Mouse (Mus musculus): ENCODE data around the gene Olfr30. TPM values are rescaled to one million over a fixed set of nuclear protein-coding genes. Genes with fewer than 3 reads are reported as not detected.
"Not testable (repeated sequence)": the region's sequence is repeated elsewhere in the genome, so short reads cannot be mapped to it uniquely, and the experiment has no call there.

Gene Olfr30
- not detected in 2 replicates for polyA plus RNA-seq (2012; rRNA removed)

GRCm38 (mm10) chr11:58462170-58462569 is at the start of gene Olfr30:
Olfr30 (minus strand) TSS chr11:58462270.
- TF ChIP-seq CTCF (IDR thresholded peaks at IDR 0.05; ENCODE audit: extremely low read depth, insufficient read depth, low read length) (no peak), POLR2A (IDR thresholded peaks at IDR 0.05; ENCODE audit: extremely low read depth, insufficient read depth, low read length) (no peak)
- Histone ChIP-seq H3K27ac (ENCODE audit: insufficient read depth, low read length) (no peak within 1 kb of the TSS), H3K4me3 (ENCODE audit: insufficient read depth, low read length) (no peak within 1 kb of the TSS), H3K4me1 (ENCODE audit: control insufficient read depth, insufficient read depth, low read length) (no peaks in the 10 kb centered on the region)

GRCm38 (mm10) chr11:58509058-58509457 is 47.0 kb upstream of the Olfr30 start:
- not testable (repeated sequence) for H3K27ac ChIP-seq (ENCODE audit: insufficient read depth, low read length); H3K4me3 ChIP-seq (ENCODE audit: insufficient read depth, low read length); H3K4me1 ChIP-seq (ENCODE audit: control insufficient read depth, insufficient read depth, low read length)

- H3K4me3 ChIP-seq (ENCODE audit: insufficient read depth, low read length); H3K4me1 ChIP-seq (ENCODE audit: control insufficient read depth, insufficient read depth, low read length); H3K27ac ChIP-seq (ENCODE audit: insufficient read depth, low read length): not testable (repeated sequence)
Measured at GRCm38 (mm10) chr11:58502472-58502871, 40.4 kb upstream of the Olfr30 start, which contains the start of gene Olfr331. Olfr331 (minus strand) TSS chr11:58502572.

GRCm38 (mm10) chr11:58499290-58499689 is 37.2 kb upstream of the Olfr30 start:
- no peak overlapping the region for H3K27ac ChIP-seq (ENCODE audit: insufficient read depth, low read length)
- H3K4me3 ChIP-seq (ENCODE audit: insufficient read depth, low read length) = no peak overlapping the region
- no peak for TF ChIP-seq POLR2A (IDR thresholded peaks at IDR 0.05; ENCODE audit: extremely low read depth, insufficient read depth, low read length)
- TF ChIP-seq CTCF (IDR thresholded peaks at IDR 0.05; ENCODE audit: extremely low read depth, insufficient read depth, low read length) = peak; percentile 15; the same call in 1 of the 2 replicates
- H3K4me1 ChIP-seq (ENCODE audit: control insufficient read depth, insufficient read depth, low read length) = no peaks in the 10 kb centered on the region

- Histone ChIP-seq H3K4me3 (ENCODE audit: insufficient read depth, low read length) (no peak overlapping the region), H3K4me1 (ENCODE audit: control insufficient read depth, insufficient read depth, low read length) (no peaks in the 10 kb centered on the region), H3K27ac (ENCODE audit: insufficient read depth, low read length) (no peak overlapping the region)
- TF ChIP-seq POLR2A (IDR thresholded peaks at IDR 0.05; ENCODE audit: extremely low read depth, insufficient read depth, low read length) (no peak), CTCF (IDR thresholded peaks at IDR 0.05; ENCODE audit: extremely low read depth, insufficient read depth, low read length) (no peak)
Measured at GRCm38 (mm10) chr11:58498761-58499160, 36.7 kb upstream of the Olfr30 start.

GRCm38 (mm10) chr11:58492455-58492854 is 30.4 kb upstream of the Olfr30 start, which contains the start of gene Olfr332:
Olfr332 (minus strand) TSS chr11:58492555.
- no peaks in the 10 kb centered on the region for H3K4me1 ChIP-seq (ENCODE audit: control insufficient read depth, insufficient read depth, low read length)
- H3K27ac ChIP-seq (ENCODE audit: insufficient read depth, low read length) = no peak within 1 kb of the TSS
- no peak for TF ChIP-seq CTCF (IDR thresholded peaks at IDR 0.05; ENCODE audit: extremely low read depth, insufficient read depth, low read length)
- no peak for TF ChIP-seq POLR2A (IDR thresholded peaks at IDR 0.05; ENCODE audit: extremely low read depth, insufficient read depth, low read length)
- H3K4me3 ChIP-seq (ENCODE audit: insufficient read depth, low read length) = no peak within 1 kb of the TSS

- no peaks in the 10 kb centered on the region for H3K4me1 ChIP-seq (ENCODE audit: control insufficient read depth, insufficient read depth, low read length)
- TF ChIP-seq POLR2A (IDR thresholded peaks at IDR 0.05; ENCODE audit: extremely low read depth, insufficient read depth, low read length) = no peak
- TF ChIP-seq CTCF (IDR thresholded peaks at IDR 0.05; ENCODE audit: extremely low read depth, insufficient read depth, low read length) = no peak
- H3K4me3 ChIP-seq (ENCODE audit: insufficient read depth, low read length) = no peak overlapping the region
- no peak overlapping the region for H3K27ac ChIP-seq (ENCODE audit: insufficient read depth, low read length)
Measured at GRCm38 (mm10) chr11:58453592-58453991, 8.5 kb downstream of the Olfr30 start.

GRCm38 (mm10) chr11:58452759-58453158 is 9.3 kb downstream of the Olfr30 start, which contains the start of gene Lypd9:
Lypd9 (minus strand) TSS chr11:58452923.
- H3K4me3 ChIP-seq (ENCODE audit: insufficient read depth, low read length) = no peak within 1 kb of the TSS
- H3K27ac ChIP-seq (ENCODE audit: insufficient read depth, low read length) = no peak within 1 kb of the TSS
- H3K4me1 ChIP-seq (ENCODE audit: control insufficient read depth, insufficient read depth, low read length) = no peaks in the 10 kb centered on the region
- TF ChIP-seq POLR2A (IDR thresholded peaks at IDR 0.05; ENCODE audit: extremely low read depth, insufficient read depth, low read length) (no peak), CTCF (IDR thresholded peaks at IDR 0.05; ENCODE audit: extremely low read depth, insufficient read depth, low read length) (no peak)

- Histone ChIP-seq H3K4me1 (ENCODE audit: control insufficient read depth, insufficient read depth, low read length) (no peaks in the 10 kb centered on the region), H3K4me3 (ENCODE audit: insufficient read depth, low read length) (no peak overlapping the region), H3K27ac (ENCODE audit: insufficient read depth, low read length) (no peak overlapping the region)
- no peak for TF ChIP-seq CTCF (IDR thresholded peaks at IDR 0.05; ENCODE audit: extremely low read depth, insufficient read depth, low read length)
- TF ChIP-seq POLR2A (IDR thresholded peaks at IDR 0.05; ENCODE audit: extremely low read depth, insufficient read depth, low read length) = no peak
Measured at GRCm38 (mm10) chr11:58437866-58438265, 24.2 kb downstream of the Olfr30 start.

- Histone ChIP-seq H3K4me1 (ENCODE audit: control insufficient read depth, insufficient read depth, low read length) (no peaks in the 10 kb centered on the region), H3K4me3 (ENCODE audit: insufficient read depth, low read length) (no peak within 1 kb of the TSS), H3K27ac (ENCODE audit: insufficient read depth, low read length) (no peak within 1 kb of the TSS)
- TF ChIP-seq CTCF (IDR thresholded peaks at IDR 0.05; ENCODE audit: extremely low read depth, insufficient read depth, low read length) (no peak), POLR2A (IDR thresholded peaks at IDR 0.05; ENCODE audit: extremely low read depth, insufficient read depth, low read length) (no peak)
Measured at GRCm38 (mm10) chr11:58432259-58432658, 29.8 kb downstream of the Olfr30 start, which contains the start of gene Gm12253. Gm12253 (plus strand) TSS chr11:58432559.

GRCm38 (mm10) chr11:58420815-58421214 is 41.3 kb downstream of the Olfr30 start, which contains the start of gene 1810065E05Rik:
1810065E05Rik (plus strand) TSS chr11:58421111.
- TF ChIP-seq POLR2A (IDR thresholded peaks at IDR 0.05; ENCODE audit: extremely low read depth, insufficient read depth, low read length) (no peak), CTCF (IDR thresholded peaks at IDR 0.05; ENCODE audit: extremely low read depth, insufficient read depth, low read length) (no peak)
- Histone ChIP-seq H3K4me1 (ENCODE audit: control insufficient read depth, insufficient read depth, low read length) (no peaks in the 10 kb centered on the region; the same call in 1 of the 2 replicates), H3K4me3 (ENCODE audit: insufficient read depth, low read length) (no peak within 1 kb of the TSS), H3K27ac (ENCODE audit: insufficient read depth, low read length) (no peak within 1 kb of the TSS)
